Mouse (Mus musculus) hindlimb bud, embryonic 11.5 days (tissue): ENCODE results near the gene Mthfd1l.
"Not testable (repeated sequence)": the region's sequence is repeated elsewhere in the genome, so short reads cannot be mapped to it uniquely, and the experiment has no call there.

Experiments
- DNase-seq: peaks from one replicate; pipeline ENCODE4 v3.0.0-alpha.2; 2012; ENCODE audit warnings: low read depth, low spot score; ENCODE audit errors: extremely low spot score

Gene Mthfd1l

GRCm38 (mm10) chr10:4113328-4113658, 140.4 kb downstream of the Mthfd1l start:
- DNase-seq, result no peak

GRCm38 (mm10) chr10:4116653-4117052, 143.7 kb downstream of the Mthfd1l start:
- no peak for DNase-seq

- no peak for DNase-seq
Observed at GRCm38 (mm10) chr10:4117091-4117490, 144.2 kb downstream of the Mthfd1l start.

GRCm38 (mm10) chr10:4119287-4119686, 146.4 kb downstream of the Mthfd1l start:
- DNase-seq, result no peak

GRCm38 (mm10) chr10:4120708-4121107, 147.8 kb downstream of the Mthfd1l start:
- no peak for DNase-seq

GRCm38 (mm10) chr10:4121197-4121596, 148.3 kb downstream of the Mthfd1l start:
- DNase-seq, result no peak

- not testable (repeated sequence) for DNase-seq
Observed at GRCm38 (mm10) chr10:4123280-4123945, 150.5 kb downstream of the Mthfd1l start.

- DNase-seq, result no peak
Observed at GRCm38 (mm10) chr10:4124148-4124547, 151.2 kb downstream of the Mthfd1l start.

GRCm38 (mm10) chr10:4125232-4125631, 152.3 kb downstream of the Mthfd1l start:
- DNase-seq, result no peak

GRCm38 (mm10) chr10:4126335-4127012, 153.6 kb downstream of the Mthfd1l start:
- DNase-seq, result no peak

GRCm38 (mm10) chr10:4128411-4128810, 155.5 kb downstream of the Mthfd1l start:
- no peak for DNase-seq

GRCm38 (mm10) chr10:4128915-4129314, 156.0 kb downstream of the Mthfd1l start:
- no peak for DNase-seq

- no peak for DNase-seq
Observed at GRCm38 (mm10) chr10:4129461-4129860, 156.5 kb downstream of the Mthfd1l start.

- no peak for DNase-seq
Observed at GRCm38 (mm10) chr10:4130034-4130607, 157.2 kb downstream of the Mthfd1l start.

- no peak for DNase-seq
Observed at GRCm38 (mm10) chr10:4132735-4133134, 159.8 kb downstream of the Mthfd1l start.

GRCm38 (mm10) chr10:4135100-4135764, 162.3 kb downstream of the Mthfd1l start:
- DNase-seq, result no peak

GRCm38 (mm10) chr10:4139531-4139930, 166.6 kb downstream of the Mthfd1l start:
- no peak for DNase-seq

- DNase-seq, result no peak
Observed at GRCm38 (mm10) chr10:4141689-4142088, 168.8 kb downstream of the Mthfd1l start.

- DNase-seq, result no peak
Observed at GRCm38 (mm10) chr10:4142816-4143215, 169.9 kb downstream of the Mthfd1l start.

GRCm38 (mm10) chr10:4143381-4143780, 170.5 kb downstream of the Mthfd1l start:
- DNase-seq, result no peak

- no peak for DNase-seq
Observed at GRCm38 (mm10) chr10:4145080-4145807, 172.3 kb downstream of the Mthfd1l start.
